Mouse (Mus musculus) left cerebral cortex, postnatal 36 days (tissue): ENCODE results near the gene Tnpo3. TPM values are rescaled to one million over a fixed set of nuclear protein-coding genes. Genes with fewer than 3 reads are reported as not detected.

ENCODE experiments used
- DNase-seq, 2 experiments: peaks; one replicate each; pipeline ENCODE4 v3.0.0; 2021 to 2022; ENCODE audit warnings: low spot score in 2 of 2, mixed read lengths in 1 of 2
- intact Hi-C: fragments of 180-260 bp; cut with DNase I; formaldehyde crosslinking; loops from one replicate; pipeline ENCODE4 v1.15.1; 2025
- total RNA-seq, 2 experiments: library from RNA; stranded (reverse); gene quantifications; 2 replicates each; pipeline ENCODE4 v1.2.3; 2021

Tnpo3 gene
- total RNA-seq, 2 experiments from 2014 or later = 65.3 to 74.8 TPM

DNA sequence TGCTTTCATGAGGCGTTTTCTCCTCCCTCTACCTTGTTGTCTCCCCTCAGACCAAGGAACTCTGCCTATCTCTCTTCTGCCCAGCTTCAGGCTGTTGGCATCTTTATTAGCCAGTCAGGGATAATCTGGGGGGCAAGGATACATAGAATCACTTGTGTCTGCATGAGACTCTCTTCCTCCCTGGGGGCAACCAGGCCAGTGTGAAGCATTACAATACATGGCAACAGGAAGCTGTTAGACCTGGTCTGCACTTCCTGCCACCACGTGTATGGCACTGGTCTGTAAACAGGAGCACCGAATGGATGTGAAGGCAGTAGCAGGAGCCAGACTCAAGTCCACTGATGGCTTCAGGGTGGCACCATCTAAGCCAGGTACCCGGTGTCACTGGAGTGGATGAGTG lies 79.6 kb downstream of the Tnpo3 start:
- intact Hi-C loops = no loop called here
- DNase-seq = no peak

GRCm38 (mm10) chr6:29529444-29529820 lies 80.3 kb downstream of the Tnpo3 start:
- intact Hi-C loops = loop anchor here (10.0 kb wide), 1 partner anchor 115 kb away; no protein-coding TSS in a partner anchor
- DNase-seq = no peak

GRCm38 (mm10) chr6:29528561-29529443 lies 80.9 kb downstream of the Tnpo3 start:
- intact Hi-C loops = loop anchor here (10.0 kb wide), 1 partner anchor 116 kb away; no protein-coding TSS in a partner anchor
- DNase-seq = no peak

DNA sequence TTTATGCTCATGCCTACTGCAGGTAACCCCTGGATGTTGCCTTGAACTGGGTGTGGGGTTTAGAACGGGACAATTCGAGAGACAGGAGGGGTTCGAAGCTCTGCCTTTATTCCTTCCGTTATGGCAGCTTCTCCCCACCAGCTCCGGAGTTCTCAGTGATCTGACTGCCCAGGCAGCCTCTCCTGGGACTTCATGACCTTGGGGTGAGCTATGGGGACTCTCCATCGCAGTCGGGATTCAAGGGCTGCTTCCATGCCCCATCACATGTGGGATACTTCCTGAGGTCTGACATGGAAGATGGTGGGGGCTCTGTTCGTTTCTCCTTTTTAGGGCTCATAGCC lies 81.6 kb downstream of the Tnpo3 start:
- DNase-seq = no peak
- intact Hi-C loops = loop anchor here (10.0 kb wide), 1 partner anchor 117 kb away; no protein-coding TSS in a partner anchor

DNA sequence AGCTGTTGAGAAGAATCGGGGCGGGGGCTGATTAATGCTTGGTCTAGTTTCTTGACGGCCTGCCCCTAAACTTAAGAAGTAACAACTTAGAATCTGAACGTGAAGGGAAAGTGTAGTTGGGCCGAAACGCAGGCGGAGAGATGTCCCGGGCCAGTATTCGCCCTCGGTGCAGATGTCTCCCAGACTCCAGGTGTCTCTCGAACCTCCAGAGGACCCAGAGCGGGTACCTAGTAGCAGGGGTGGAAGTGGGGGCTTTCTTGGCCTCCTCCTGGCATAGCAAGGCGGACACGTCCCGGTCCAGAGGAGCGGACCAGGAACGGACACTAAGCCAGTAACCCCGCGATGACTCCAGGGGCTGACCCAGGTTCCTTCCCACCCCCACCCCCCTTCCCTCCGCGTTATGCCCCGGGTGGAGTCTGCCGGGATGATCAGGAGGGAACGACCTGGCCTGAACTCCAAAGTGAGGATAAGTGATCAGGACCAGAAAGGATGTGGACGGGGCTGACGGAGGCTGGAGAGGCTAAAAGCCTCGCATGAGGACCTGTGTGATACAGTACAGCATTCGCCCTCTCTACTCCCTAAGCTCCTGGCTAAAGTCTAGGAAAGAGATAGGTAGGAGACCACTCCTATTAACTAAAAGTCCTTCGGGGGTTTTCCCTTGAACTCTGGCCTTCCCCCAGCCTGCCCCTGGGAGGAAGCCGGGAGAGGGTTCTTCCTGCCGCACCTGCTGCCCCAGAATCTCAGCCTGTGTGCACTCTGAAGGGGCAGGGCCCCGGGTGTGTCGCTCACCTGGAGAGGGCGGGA lies 82.1 kb downstream of the Tnpo3 start:
- intact Hi-C loops = loop anchor here (10.0 kb wide), 1 partner anchor 117 kb away; no protein-coding TSS in a partner anchor
- DNase-seq = no peak

- no peak for DNase-seq
- intact Hi-C loops = loop anchor here (10.0 kb wide), 1 partner anchor 118 kb away; no protein-coding TSS in a partner anchor
Measured at GRCm38 (mm10) chr6:29526281-29527251, 83.1 kb downstream of the Tnpo3 start, which contains the start of gene Irf5. Irf5 (plus strand) TSS chr6:29526625.

DNA sequence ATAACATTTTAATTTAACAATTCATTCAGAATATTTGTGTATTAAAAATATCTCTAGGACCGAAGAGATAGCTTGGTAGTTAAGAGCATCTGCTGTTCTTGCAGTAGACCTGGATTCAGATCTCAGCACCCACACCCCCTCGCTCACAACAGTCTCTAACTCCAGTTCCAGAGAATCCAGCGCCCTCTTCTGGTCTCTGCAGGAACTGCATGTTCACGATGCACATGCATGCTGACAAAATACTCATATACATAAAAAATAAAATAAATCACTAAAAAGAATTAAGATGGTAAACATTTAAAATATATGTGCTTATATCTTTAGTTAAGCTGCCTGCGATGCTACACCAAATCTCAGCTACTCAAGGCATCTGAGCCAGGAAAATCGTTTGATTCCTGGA lies 84.4 kb downstream of the Tnpo3 start:
- intact Hi-C loops = loop anchor here (10.0 kb wide), 1 partner anchor 120 kb away; no protein-coding TSS in a partner anchor
- no peak for DNase-seq

- intact Hi-C loops = loop anchor here (10.0 kb wide), 1 partner anchor 121 kb away; no protein-coding TSS in a partner anchor
- DNase-seq = no peak
Measured at GRCm38 (mm10) chr6:29524034-29524489, 85.6 kb downstream of the Tnpo3 start.

GRCm38 (mm10) chr6:29523301-29524033 lies 86.2 kb downstream of the Tnpo3 start:
- DNase-seq = no peak
- intact Hi-C loops = loop anchor here (10.0 kb wide), 1 partner anchor 121 kb away; no protein-coding TSS in a partner anchor

- DNase-seq = no peak
- intact Hi-C loops = loop anchor here (10.0 kb wide), 1 partner anchor 122 kb away; no protein-coding TSS in a partner anchor
Measured at GRCm38 (mm10) chr6:29522626-29523300, 86.9 kb downstream of the Tnpo3 start.

GRCm38 (mm10) chr6:29517139-29517538 lies 92.5 kb downstream of the Tnpo3 start:
- intact Hi-C loops = no loop called here
- DNase-seq = peak; percentile 56 to 59

GRCm38 (mm10) chr6:29513284-29513683 lies 96.4 kb downstream of the Tnpo3 start:
- DNase-seq = no peak
- intact Hi-C loops = no loop called here

DNA sequence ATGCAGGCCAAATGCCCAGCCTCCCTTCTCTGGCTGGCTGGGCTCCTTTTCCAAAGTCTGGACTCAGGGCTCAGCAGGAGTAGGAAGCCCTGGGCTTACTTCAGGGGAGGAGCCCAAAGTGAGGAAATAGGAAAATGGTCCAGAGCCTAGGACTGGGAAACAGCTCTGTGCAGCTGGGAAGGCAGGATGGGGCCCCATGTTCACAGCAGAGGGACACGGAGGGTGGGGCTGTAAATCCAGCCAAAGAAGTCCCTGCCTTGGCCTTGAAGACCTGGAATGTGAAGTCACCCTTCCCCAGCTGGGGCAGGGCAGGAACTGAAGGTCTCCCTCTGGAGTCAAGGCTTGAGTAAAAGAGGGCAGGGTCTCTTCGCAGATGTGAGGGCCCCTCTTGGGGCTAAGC lies 100.6 kb downstream of the Tnpo3 start:
- intact Hi-C loops = no loop called here
- no peak for DNase-seq

DNA sequence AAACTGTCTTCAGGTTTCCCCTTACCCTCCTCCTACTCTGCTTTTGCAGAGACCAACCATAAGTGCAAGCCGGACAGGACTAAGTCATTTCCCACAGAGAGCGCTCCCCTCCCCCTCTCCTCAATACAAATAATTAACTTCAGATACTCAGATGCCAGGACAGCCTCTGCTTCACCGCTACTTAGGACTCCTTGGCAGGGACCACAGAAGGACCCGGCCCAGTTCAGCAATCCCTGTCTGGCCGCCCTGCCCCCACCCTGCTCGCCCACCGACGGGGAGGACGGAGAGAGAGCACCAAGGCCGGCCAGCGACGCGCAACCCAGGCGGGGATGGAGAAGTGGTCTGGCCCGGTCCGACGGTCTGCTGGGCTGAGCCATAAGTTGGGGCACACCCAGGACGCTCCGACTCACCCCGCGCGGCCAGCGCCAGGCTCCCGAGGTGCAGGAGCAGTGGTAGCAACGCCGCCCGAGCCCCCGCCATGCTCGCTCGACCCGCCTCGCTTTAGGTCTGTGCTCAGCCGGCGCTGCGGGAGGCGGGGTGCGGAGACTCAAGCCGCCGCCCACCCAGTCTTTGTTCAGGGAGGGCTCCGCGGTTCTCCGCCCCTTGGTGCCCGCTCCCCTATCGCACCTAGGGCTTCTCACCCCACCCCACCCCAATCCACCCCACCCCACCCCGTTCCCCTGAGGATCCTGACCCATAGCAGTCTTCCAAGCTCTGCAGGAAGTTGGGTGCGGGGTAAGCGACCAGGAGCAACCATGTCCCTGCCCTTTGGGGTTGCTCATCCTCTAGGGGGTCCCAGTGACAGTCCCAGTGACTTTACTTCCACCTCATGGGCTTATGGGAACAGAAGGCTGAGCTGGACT lies 102.0 kb downstream of the Tnpo3 start, which contains the start of gene Kcp:
Kcp (minus strand) TSS at position 506 of the 863 bp plus-strand sequence.
- intact Hi-C loops = no loop called here
- no peak for DNase-seq

GRCm38 (mm10) chr6:29506834-29507233 lies 102.9 kb downstream of the Tnpo3 start:
- intact Hi-C loops = no loop called here
- no peak for DNase-seq

DNA sequence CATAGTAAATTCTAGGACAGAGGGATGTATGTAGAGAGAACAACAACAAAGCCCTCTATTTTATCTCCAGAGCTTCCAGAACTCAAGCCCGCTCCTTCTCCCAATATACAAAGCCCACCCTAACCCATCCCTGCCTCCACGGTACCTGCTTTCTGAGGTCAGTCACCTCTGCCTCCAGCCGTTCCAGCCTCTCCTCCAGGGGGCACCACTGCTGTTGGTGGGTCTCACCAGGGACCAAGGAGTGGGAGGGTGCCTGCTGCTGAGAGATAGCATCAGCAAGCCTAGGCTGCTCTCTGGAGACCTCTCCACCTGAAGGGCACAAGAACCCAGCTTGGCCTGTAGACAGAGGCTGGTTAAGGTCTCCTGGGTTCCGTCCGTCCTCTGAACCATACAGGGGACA lies 104.2 kb downstream of the Tnpo3 start:
- intact Hi-C loops = no loop called here
- DNase-seq = no peak

DNA sequence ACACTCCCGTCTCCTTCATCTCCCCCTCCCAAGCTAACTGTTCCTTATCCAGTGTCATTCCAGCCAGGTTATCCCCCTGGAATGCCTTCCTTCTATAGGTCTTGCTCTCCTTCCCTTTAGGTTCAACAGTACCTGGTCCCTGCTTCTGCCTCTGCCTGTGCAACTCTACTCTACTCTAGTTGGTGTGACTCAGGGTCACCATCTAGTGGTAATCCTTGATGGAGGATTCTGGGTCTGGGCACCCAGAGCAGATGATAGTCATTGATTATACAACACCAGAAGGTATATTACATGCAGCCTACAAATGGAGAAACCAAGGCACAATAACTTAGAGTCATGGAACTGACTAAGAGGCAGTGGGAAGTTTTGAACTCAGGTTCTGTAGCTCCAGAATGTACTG lies 108.1 kb downstream of the Tnpo3 start:
- no peak for DNase-seq
- intact Hi-C loops = no loop called here
